Mouse (Mus musculus) embryonic facial prominence, embryonic 13.5 days (tissue): ENCODE results near the gene Ciart. TPM values are rescaled to one million over a fixed set of nuclear protein-coding genes. Genes with fewer than 3 reads are reported as not detected.

Experiments
- ATAC-seq: fragments of 200-750 bp; cut with Nextera tagmentation; 2 replicates; pipeline ENCODE4 v1.8.0; 2017; ENCODE audit warnings: low read depth; ENCODE audit not compliant: insufficient number of reproducible peaks, insufficient read depth, low FRiP score, low TSS enrichment
- H3K27ac ChIP-seq: fragments of 300-500 bp; sonication (generic); 2 replicates; pipeline ENCODE4 v1.5.1; 2015; ENCODE audit warnings: moderate library complexity, mild to moderate bottlenecking, inconsistent platforms
- H3K27me3 ChIP-seq: fragments of 300-500 bp; sonication (generic); 2 replicates; pipeline ENCODE4 v1.6.1; 2015; ENCODE audit warnings: mild to moderate bottlenecking, inconsistent platforms
- H3K36me3 ChIP-seq: fragments of 300-500 bp; sonication (generic); 2 replicates; pipeline ENCODE4 v1.6.1; 2015; ENCODE audit warnings: mild to moderate bottlenecking, inconsistent platforms
- H3K4me1 ChIP-seq: fragments of 300-500 bp; sonication (generic); 2 replicates; pipeline ENCODE4 v1.6.1; 2015; ENCODE audit warnings: inconsistent platforms
- H3K4me2 ChIP-seq: fragments of 300-500 bp; sonication (generic); 2 replicates; pipeline ENCODE4 v1.6.1; 2015; ENCODE audit warnings: moderate library complexity, mild to moderate bottlenecking, inconsistent platforms
- H3K4me3 ChIP-seq: fragments of 300-500 bp; sonication (generic); 2 replicates; pipeline ENCODE4 v1.5.1; 2015; ENCODE audit warnings: mild to moderate bottlenecking, inconsistent platforms
- H3K9ac ChIP-seq: fragments of 300-500 bp; sonication (generic); 2 replicates; pipeline ENCODE4 v1.6.1; 2015; ENCODE audit warnings: mild to moderate bottlenecking, inconsistent platforms
- H3K9me3 ChIP-seq: fragments of 300-500 bp; sonication (generic); 2 replicates; pipeline ENCODE4 v1.6.1; 2016; ENCODE audit warnings: inconsistent platforms
- WGBS: fragments of 180-500 bp; shearing (Covaris S2); methylation state at CpG from one replicate; pipeline ENCODE4 v1.1.7; 2015; ENCODE audit warnings: mixed read lengths; 5-methylcytosine and 5-hydroxymethylcytosine counted together
- polyA plus RNA-seq: library from polyadenylated mRNA; unstranded; fragments of >200 nt; fragmentation: Nextera tagmentation; extraction: Ambion mirVana; gene quantifications from 2 replicates; pipeline ENCODE4 v1.2.1, GENCODE M21; 2015

Gene Ciart
- polyA plus RNA-seq, 1 experiment from 2014 or later = 7.8 TPM

GRCm38 (mm10) chr3:95914706-95915105, 32.7 kb upstream of the Ciart start:
- H3K27me3 ChIP-seq = no peaks in the 10 kb centered on the region
- no peak overlapping the region for H3K4me3 ChIP-seq
- no peaks in the 10 kb centered on the region for H3K36me3 ChIP-seq
- H3K4me1 ChIP-seq = no peaks in the 10 kb centered on the region
- H3K9ac ChIP-seq = no peak overlapping the region
- no peak overlapping the region for H3K27ac ChIP-seq
- no peak for ATAC-seq
- H3K9me3 ChIP-seq = no peaks in the 10 kb centered on the region
- H3K4me2 ChIP-seq = no peak overlapping the region
- WGBS = 86% methylated on average over 4 of the region's 4 CpGs

DNA sequence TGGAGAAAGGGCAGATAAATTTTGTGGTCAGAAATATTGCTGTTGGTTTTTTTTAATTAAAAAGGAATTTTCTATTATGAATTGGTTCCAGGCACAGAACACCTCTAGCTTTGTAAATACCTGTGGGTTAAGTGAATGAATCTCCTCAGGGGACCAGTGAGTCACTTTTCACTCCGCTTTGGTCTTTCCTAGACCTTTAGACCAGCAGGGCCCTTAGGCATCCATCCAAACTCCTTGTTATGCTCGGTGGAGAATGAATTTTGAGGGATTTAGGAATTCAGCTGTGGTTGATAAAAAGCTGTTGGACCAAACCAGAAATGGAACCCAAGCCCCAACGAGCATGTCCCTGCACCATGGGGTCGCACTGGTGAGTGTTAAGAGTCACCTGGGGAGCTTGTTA, 25.6 kb upstream of the Ciart start:
- H3K27ac ChIP-seq = no peak overlapping the region
- no peaks in the 10 kb centered on the region for H3K36me3 ChIP-seq
- WGBS = 32% methylated on average over 4 of the region's 4 CpGs
- no peak overlapping the region for H3K4me3 ChIP-seq
- H3K9ac ChIP-seq = no peak overlapping the region
- H3K4me1 ChIP-seq = peaks cover 36% of the 10 kb centered on the region
- H3K27me3 ChIP-seq = peaks cover 9% of the 10 kb centered on the region; the same call in 1 of the 2 replicates
- ATAC-seq = no peak
- H3K9me3 ChIP-seq = no peaks in the 10 kb centered on the region
- no peak overlapping the region for H3K4me2 ChIP-seq

DNA sequence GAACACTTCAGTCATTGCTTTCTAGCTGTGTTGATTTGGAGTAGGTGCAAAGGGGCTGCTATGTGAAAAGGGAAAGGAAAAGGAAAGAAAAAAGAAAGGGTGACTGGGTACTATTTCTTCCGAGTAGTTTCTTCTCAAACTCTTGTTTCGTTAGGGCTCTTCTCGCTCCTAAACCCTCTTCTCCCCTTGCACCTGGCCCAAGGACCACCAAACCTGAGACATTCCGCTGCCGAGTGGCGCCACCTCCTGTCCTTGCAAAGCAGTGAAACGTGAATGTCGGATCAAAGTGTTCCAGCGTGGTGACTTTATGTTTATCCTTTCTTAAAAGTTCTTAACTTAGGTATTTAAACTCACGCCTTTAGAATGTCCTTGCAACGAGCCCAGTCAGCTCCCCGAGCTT, 24.8 kb upstream of the Ciart start:
- Histone ChIP-seq H3K4me3 (peak overlapping the region; percentile 45), H3K9me3 (no peaks in the 10 kb centered on the region), H3K36me3 (no peaks in the 10 kb centered on the region), H3K4me1 (peaks cover 40% of the 10 kb centered on the region), H3K27ac (no peak overlapping the region), H3K9ac (no peak overlapping the region), H3K4me2 (peak overlapping the region; percentile 92), H3K27me3 (peaks cover 9% of the 10 kb centered on the region; the same call in 1 of the 2 replicates)
- ATAC-seq = no peak
- WGBS = under 1% methylated on average over 12 of the region's 12 CpGs

- no peak for ATAC-seq
- peaks cover 43% of the 10 kb centered on the region for H3K4me1 ChIP-seq
Measured at GRCm38 (mm10) chr3:95905940-95906492, 24.0 kb upstream of the Ciart start.

DNA sequence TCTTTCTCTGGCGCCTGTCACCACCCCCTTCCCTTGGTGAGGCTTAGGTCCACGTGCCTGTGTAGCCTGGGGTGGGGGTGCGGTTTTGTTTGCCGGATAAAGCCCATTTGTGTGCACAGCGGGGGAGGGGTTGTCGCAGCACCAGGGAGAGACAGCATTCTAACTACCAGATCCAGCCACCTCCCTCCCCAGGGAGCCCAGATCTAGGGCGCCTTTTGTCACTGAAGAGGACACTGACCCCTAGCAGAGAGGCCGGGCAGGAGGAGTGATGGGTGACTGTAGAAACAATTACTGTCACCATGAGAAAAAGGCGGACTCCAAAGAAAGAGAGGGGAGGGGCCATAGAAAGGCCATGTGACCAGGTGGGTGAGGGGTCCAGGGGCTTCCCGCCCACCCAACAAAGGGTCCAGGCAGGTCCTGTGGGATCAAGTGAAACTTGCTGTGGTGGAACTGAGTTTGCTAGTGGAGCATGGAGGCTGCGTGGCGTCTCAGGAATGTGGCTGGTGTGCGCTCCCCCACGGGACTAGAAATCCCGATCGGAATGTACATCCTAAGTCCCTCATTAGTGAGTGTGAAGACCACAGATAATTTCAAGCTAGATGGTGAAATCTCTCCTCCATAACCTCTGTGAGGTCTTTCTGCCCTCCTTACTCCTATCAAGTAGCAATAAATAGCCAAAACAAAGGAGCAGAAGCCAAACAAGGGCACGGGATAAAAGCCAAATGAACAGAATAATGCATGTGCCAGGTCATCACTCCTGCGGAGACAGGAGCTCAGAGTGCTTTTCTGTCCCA, 23.3 kb upstream of the Ciart start:
- no peaks in the 10 kb centered on the region for H3K36me3 ChIP-seq
- H3K9ac ChIP-seq = peak overlapping the region; percentile 67
- peaks cover 43% of the 10 kb centered on the region for H3K4me1 ChIP-seq
- no peaks in the 10 kb centered on the region for H3K9me3 ChIP-seq
- ATAC-seq = 0 out of 2 replicates have a peak, but pooled peaks have one; percentile 27
- peak overlapping the region; percentile 92 for H3K4me2 ChIP-seq
- H3K4me3 ChIP-seq = peak overlapping the region; percentile 45
- WGBS = under 1% methylated on average over 18 of the region's 18 CpGs
- H3K27ac ChIP-seq = peak overlapping the region; percentile 24; the same call in 1 of the 2 replicates
- H3K27me3 ChIP-seq = peaks cover 9% of the 10 kb centered on the region; the same call in 1 of the 2 replicates

More at GRCm38 (mm10) chr3:95905940-95906492, 24.0 kb upstream of the Ciart start:
- Histone ChIP-seq H3K4me2 (peak overlapping the region; percentile 92), H3K4me3 (peak overlapping the region; percentile 45), H3K9me3 (no peaks in the 10 kb centered on the region), H3K27me3 (peaks cover 9% of the 10 kb centered on the region; the same call in 1 of the 2 replicates), H3K36me3 (no peaks in the 10 kb centered on the region), H3K27ac (no peak overlapping the region), H3K9ac (peak overlapping the region; percentile 67)
- 0% methylated on average over 12 of the region's 12 CpGs for WGBS

- peaks cover 43% of the 10 kb centered on the region for H3K4me1 ChIP-seq
- WGBS = 0% methylated on average over 15 of the region's 15 CpGs
- peaks cover 9% of the 10 kb centered on the region; the same call in 1 of the 2 replicates for H3K27me3 ChIP-seq
- no peaks in the 10 kb centered on the region for H3K9me3 ChIP-seq
- peak within 1 kb of the TSS; percentile 92 for H3K4me2 ChIP-seq
- no peak for ATAC-seq
- peak within 1 kb of the TSS; percentile 67 for H3K9ac ChIP-seq
- H3K4me3 ChIP-seq = peak within 1 kb of the TSS; percentile 45
- no peaks in the 10 kb centered on the region for H3K36me3 ChIP-seq
- H3K27ac ChIP-seq = peak within 1 kb of the TSS; percentile 24
Measured at GRCm38 (mm10) chr3:95904568-95904967, 22.5 kb upstream of the Ciart start, which contains the start of gene Car14. TSS of gene Car14 (minus strand) at chr3:95904691.

DNA sequence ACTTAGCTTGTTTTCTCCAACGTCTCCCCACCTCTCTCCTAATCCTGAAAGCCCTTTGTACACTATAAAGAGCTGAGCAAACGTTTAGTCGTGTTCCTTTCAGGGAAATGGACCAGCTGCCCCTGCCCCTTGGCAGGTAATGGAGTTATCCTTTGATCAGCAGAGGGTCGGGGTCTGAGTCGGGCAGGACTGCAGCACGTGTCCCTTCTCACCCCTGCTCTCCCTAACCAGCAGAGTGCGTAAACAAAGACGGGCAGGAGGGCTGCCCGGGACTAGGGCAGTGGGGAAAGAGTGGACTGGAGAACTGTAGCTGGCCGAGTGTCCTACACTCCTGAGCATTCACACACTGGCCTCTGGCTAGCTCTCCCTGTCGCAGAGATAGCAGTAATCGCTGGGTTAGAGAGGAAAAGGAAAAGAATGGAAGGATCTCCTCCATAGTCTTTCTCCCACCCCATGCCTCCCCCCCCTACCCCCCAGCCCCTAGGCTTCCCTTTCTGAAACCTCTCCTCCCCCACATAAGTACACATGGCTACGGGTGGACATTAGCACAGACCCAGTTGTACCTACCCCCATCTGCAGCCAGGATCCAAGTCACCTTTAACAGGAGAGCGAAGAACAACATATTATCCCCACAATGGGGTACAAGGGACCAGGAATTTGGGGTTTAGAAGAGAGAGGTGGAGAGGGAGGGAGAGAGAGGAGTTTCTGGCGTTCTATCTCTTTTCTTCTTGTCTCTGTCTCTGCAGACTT, 21.9 kb upstream of the Ciart start:
- peak overlapping the region; percentile 24 for H3K27ac ChIP-seq

DNA sequence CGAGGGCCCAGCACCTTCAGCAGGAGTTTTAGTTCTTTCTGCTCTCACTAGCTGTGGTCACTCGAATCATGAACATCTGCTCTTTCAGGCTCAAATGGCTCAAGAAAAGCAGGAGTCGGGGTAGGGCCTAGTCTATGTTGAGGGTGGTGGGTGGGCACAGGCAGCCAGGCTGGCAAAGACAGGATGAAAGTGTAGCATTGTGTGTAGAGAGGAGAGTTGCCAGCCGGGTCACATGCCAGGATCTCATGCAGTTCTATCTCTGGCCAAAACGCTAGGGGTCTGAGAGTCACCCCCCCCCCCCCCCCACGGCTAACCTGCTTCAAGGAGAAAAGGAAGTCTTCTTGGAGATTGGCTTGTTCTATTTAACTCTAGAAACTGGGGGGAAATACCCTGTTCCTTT, 20.6 kb upstream of the Ciart start:
- H3K36me3 ChIP-seq = peaks cover 4% of the 10 kb centered on the region; the same call in 1 of the 2 replicates
- H3K9me3 ChIP-seq = no peaks in the 10 kb centered on the region
- peak overlapping the region; percentile 92 for H3K4me2 ChIP-seq
- H3K9ac ChIP-seq = no peak overlapping the region
- no peak for ATAC-seq
- no peak overlapping the region for H3K4me3 ChIP-seq
- H3K27me3 ChIP-seq = peaks cover 9% of the 10 kb centered on the region; the same call in 1 of the 2 replicates
- 38% methylated on average over 6 of the region's 6 CpGs for WGBS
- no peak overlapping the region for H3K27ac ChIP-seq
- H3K4me1 ChIP-seq = peaks cover 43% of the 10 kb centered on the region

More for the DNA sequence above, 21.9 kb upstream of the Ciart start:
- 4% methylated on average over 15 of the region's 15 CpGs for WGBS
- ATAC-seq = no peak
- Histone ChIP-seq H3K4me1 (peaks cover 43% of the 10 kb centered on the region), H3K36me3 (no peaks in the 10 kb centered on the region), H3K27me3 (peaks cover 9% of the 10 kb centered on the region; the same call in 1 of the 2 replicates), H3K9me3 (no peaks in the 10 kb centered on the region), H3K9ac (peak overlapping the region; percentile 67), H3K4me3 (peak overlapping the region; percentile 45), H3K4me2 (peak overlapping the region; percentile 92)

- no peak overlapping the region for H3K27ac ChIP-seq
- no peaks in the 10 kb centered on the region for H3K9me3 ChIP-seq
- H3K36me3 ChIP-seq = peaks cover 4% of the 10 kb centered on the region; the same call in 1 of the 2 replicates
- peaks cover 9% of the 10 kb centered on the region; the same call in 1 of the 2 replicates for H3K27me3 ChIP-seq
- 0 out of 2 replicates have a peak overlapping the region, but pooled peaks have one; percentile 33 for H3K9ac ChIP-seq
- no peak overlapping the region for H3K4me3 ChIP-seq
- H3K4me2 ChIP-seq = peak overlapping the region; percentile 92; the same call in 1 of the 2 replicates
- ATAC-seq = no peak
- peaks cover 42% of the 10 kb centered on the region for H3K4me1 ChIP-seq
Measured at GRCm38 (mm10) chr3:95902373-95902625, 20.2 kb upstream of the Ciart start.

DNA sequence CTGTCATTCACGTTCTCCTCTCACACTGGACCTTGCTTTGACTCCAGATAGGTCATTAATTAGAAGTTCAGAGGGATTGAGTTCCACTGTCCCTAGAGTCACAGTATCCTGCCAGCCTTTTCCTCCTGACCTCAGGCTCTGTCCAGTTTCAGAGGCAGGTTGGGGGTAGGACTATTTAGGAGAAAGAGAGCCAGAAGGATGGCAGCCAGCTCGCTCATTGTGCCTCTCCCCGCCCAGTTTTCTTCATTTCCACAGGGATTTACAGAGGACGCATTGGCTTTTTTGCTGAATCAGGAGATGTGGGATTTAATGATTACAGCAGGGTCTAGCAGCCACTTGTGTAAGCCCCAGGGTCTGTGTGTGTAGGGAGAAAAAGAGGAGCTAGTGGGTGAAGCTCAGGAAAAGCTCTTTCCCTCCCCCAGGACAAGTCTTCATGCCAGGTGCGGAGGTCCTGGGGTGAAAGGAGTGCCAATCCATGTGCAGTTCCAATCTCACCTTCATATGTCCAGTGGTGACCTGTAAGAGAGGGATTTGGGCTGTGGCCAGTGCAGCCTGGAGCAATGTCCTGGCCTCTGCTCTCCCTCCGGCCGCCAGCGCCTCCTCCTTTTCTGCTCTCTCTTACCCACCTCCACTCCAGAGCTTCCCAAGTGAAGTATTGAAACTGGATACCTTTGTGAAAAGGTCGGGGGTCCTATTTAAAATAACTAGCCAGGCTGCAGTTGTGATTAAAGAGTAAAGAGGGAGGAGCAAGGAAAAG, 19.7 kb upstream of the Ciart start:
- 0 out of 2 replicates have a peak overlapping the region, but pooled peaks have one; percentile 18 for H3K4me2 ChIP-seq
- peaks cover 4% of the 10 kb centered on the region; the same call in 1 of the 2 replicates for H3K36me3 ChIP-seq
- no peak overlapping the region for H3K4me3 ChIP-seq
- no peak for ATAC-seq
- no peak overlapping the region for H3K27ac ChIP-seq
- 56% methylated on average over 9 of the region's 9 CpGs for WGBS
- peak overlapping the region; percentile 33; the same call in 1 of the 2 replicates for H3K9ac ChIP-seq
- no peaks in the 10 kb centered on the region for H3K9me3 ChIP-seq
- H3K27me3 ChIP-seq = peaks cover 9% of the 10 kb centered on the region; the same call in 1 of the 2 replicates
- H3K4me1 ChIP-seq = peaks cover 38% of the 10 kb centered on the region
